ENCODE assay signal across 25 mouse cellular contexts in genomic region chr8:121798401-121798800, GRCm38 (mm10).
"Had no signal": no experiment of that assay in that cellular context is flagged by ENCODE, and none has a peak within 500 bp of the region (broad histone marks: within the 10 kb centered on the region; RNA-seq: fewer than 3 reads in every experiment).

No protein-coding gene starts in this region.

- H3K4me1 ChIP-seq: limb, embryonic 13.5 days; liver, embryonic 15.5 days; lung, embryonic 15.5 days; midbrain, embryonic 10.5 days; midbrain, embryonic 15.5 days; neural tube, embryonic 12.5 days; neural tube, embryonic 15.5 days had no signal

- H3K9me3 ChIP-seq: limb, embryonic 10.5 days; limb, embryonic 13.5 days; liver, embryonic 12.5 days; liver, embryonic 15.5 days; lung, embryonic 15.5 days; megakaryocyte, embryonic 14.5 days; midbrain, embryonic 10.5 days; midbrain, embryonic 15.5 days; neural tube, embryonic 12.5 days; neural tube, embryonic 15.5 days had no signal

- H3K4me2 ChIP-seq: limb, embryonic 13.5 days; liver, embryonic 12.5 days; liver, embryonic 15.5 days; lung, embryonic 15.5 days; midbrain, embryonic 15.5 days; neural tube, embryonic 12.5 days; neural tube, embryonic 15.5 days had no signal

- ATAC-seq: liver, embryonic 12.5 days; midbrain, embryonic 15.5 days had no signal

- H3K27ac ChIP-seq: kidney, postnatal 0 days; layer of hippocampus, adult 2 months; limb, embryonic 10.5 days; limb, embryonic 13.5 days; liver, embryonic 12.5 days; liver, embryonic 15.5 days; lung, embryonic 15.5 days; midbrain, embryonic 10.5 days; midbrain, embryonic 15.5 days; neural tube, embryonic 12.5 days; neural tube, embryonic 15.5 days; stomach, postnatal 0 days had no signal

- H3K9ac ChIP-seq: limb, embryonic 13.5 days; liver, embryonic 12.5 days; liver, embryonic 15.5 days; lung, embryonic 15.5 days; midbrain, embryonic 15.5 days; neural tube, embryonic 12.5 days; neural tube, embryonic 15.5 days had no signal

- H3K4me3 ChIP-seq: layer of hippocampus, adult 2 months; limb, embryonic 10.5 days; limb, embryonic 13.5 days; liver, embryonic 12.5 days; liver, embryonic 15.5 days; lung, embryonic 15.5 days; megakaryocyte, embryonic 14.5 days; midbrain, embryonic 10.5 days; midbrain, embryonic 15.5 days; neural tube, embryonic 12.5 days; neural tube, embryonic 15.5 days had no signal

- DNase-seq: kidney, postnatal 25 days; layer of hippocampus, adult 9-11 months; liver; lung, adult 18-20 months; lung, postnatal 10 days; lung, postnatal 36 days; right cerebral cortex, adult 18-20 months; right cerebral cortex, postnatal 14 days; right cerebral cortex, postnatal 4 days; thymus, adult 2 months; thymus, postnatal 14 days; thymus, postnatal 4 days had no signal

- H3K27me3 ChIP-seq: limb, embryonic 13.5 days; liver, embryonic 12.5 days; liver, embryonic 15.5 days; lung, embryonic 15.5 days; megakaryocyte, embryonic 14.5 days; midbrain, embryonic 15.5 days; neural tube, embryonic 12.5 days; neural tube, embryonic 15.5 days had no signal
